Mouse (Mus musculus) heart, adult 2 months (tissue): ENCODE results near the gene Hoxc9. TPM values are rescaled to one million over a fixed set of nuclear protein-coding genes. Genes with fewer than 3 reads are reported as not detected.

Experiments
- DNase-seq, 2 experiments: peaks; one replicate each; pipeline ENCODE4 v3.0.0; 2021
- H3K27ac ChIP-seq: fragments of 200-600 bp; 2 replicates; pipeline ENCODE4 v1.8.1; 2022
- H3K27me3 ChIP-seq: fragments of 200-500 bp; 2 replicates; pipeline ENCODE4 v1.6.1; 2012; ENCODE audit warnings: mild to moderate bottlenecking, low read length, inconsistent platforms, mixed read lengths; ENCODE audit not compliant: control insufficient read depth, insufficient read depth
- H3K36me3 ChIP-seq: fragments of 200-500 bp; 2 replicates; pipeline ENCODE4 v1.6.1; 2012; ENCODE audit warnings: low read length, inconsistent platforms; ENCODE audit not compliant: control insufficient read depth, insufficient read depth
- H3K4me1 ChIP-seq: fragments of 200-500 bp; 2 replicates; pipeline ENCODE4 v1.6.1; 2011; ENCODE audit warnings: low read length; ENCODE audit not compliant: control insufficient read depth, insufficient read depth
- H3K4me3 ChIP-seq: fragments of 200-600 bp; 2 replicates; pipeline ENCODE4 v1.8.1; 2022
- H3K79me2 ChIP-seq: fragments of 200-500 bp; replicated peaks from 2 replicates; pipeline ENCODE4 v1.6.1; 2012; ENCODE audit warnings: mild to moderate bottlenecking, inconsistent platforms, low read length, moderate library complexity, mixed read lengths; ENCODE audit not compliant: control insufficient read depth, insufficient read depth
- H3K9ac ChIP-seq: fragments of 200-500 bp; 2 replicates; pipeline ENCODE4 v1.6.1; 2012; ENCODE audit warnings: low read depth, mild to moderate bottlenecking, control low read depth, inconsistent platforms, low read length, mixed read lengths
- CTCF ChIP-seq: fragments of 200-600 bp; IDR thresholded peaks from 2 replicates; pipeline ENCODE4 v1.8.1; 2022; ENCODE audit warnings: antibody characterized with exemption, mild to moderate bottlenecking, moderate library complexity
- EP300 ChIP-seq: fragments of 200-500 bp; IDR thresholded peaks from 2 replicates; pipeline ENCODE4 v1.6.1; 2011; ENCODE audit warnings: low read depth, low read length, control low read depth; ENCODE audit not compliant: insufficient read depth
- POLR2A ChIP-seq: fragments of 200-500 bp; IDR thresholded peaks from 2 replicates; pipeline ENCODE4 v1.6.1; 2011; ENCODE audit warnings: mild to moderate bottlenecking, low read depth, low read length, control low read depth; ENCODE audit not compliant: insufficient read depth
- whole genome bisulfite sequencing: fragments of 180-500 bp; shearing (Covaris S2); methylation state at CpG from one replicate; pipeline ENCODE4 v1.1.7; 2018; 5-methylcytosine and 5-hydroxymethylcytosine counted together
- intact Hi-C: fragments of 180-260 bp; cut with DNase I; formaldehyde crosslinking; loops from one replicate; pipeline ENCODE4 v1.15.1; 2025
- polyA plus RNA-seq: library from polyadenylated mRNA; depleted of rRNA; stranded (reverse); fragments of >200 nt; gene quantifications from 2 replicates; pipeline ENCODE4 v1.2.3, GENCODE M21; 2012
- total RNA-seq, 2 experiments: library from RNA; stranded (reverse); gene quantifications; 2 replicates each; pipeline ENCODE4 v1.2.3; 2021

Hoxc9 gene
- total and polyA plus RNA-seq, 3 experiments: not detected

DNA sequence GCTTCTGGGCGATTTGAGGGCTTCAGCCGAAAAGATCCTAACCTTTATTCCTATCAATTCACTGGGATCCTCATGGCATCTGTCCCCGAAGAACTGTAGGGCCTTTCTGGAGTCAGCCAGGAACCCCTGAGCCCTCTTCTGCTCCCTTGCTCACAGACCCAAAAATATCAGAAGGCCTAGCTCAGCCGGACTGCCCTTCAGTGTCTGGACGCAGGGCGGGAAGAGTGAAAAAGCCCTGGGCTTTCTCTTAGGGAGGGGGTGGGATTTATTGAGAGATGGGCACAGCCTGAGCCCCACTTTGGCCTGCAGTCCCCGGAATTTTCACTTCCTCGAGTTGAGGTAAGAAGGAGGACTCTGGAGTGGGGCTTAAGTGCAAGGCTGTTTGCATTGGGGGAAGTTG is 13.0 kb upstream of the Hoxc9 start:
- no peak overlapping the region for H3K4me3 ChIP-seq
- H3K27me3 ChIP-seq: peaks cover 40% of the 10 kb centered on the region
- TF ChIP-seq CTCF (no peak), POLR2A (no peak), EP300 (no peak)
- H3K79me2 ChIP-seq: no peaks in the 10 kb centered on the region
- H3K36me3 ChIP-seq: no peaks in the 10 kb centered on the region
- DNase-seq: no peak
- H3K4me1 ChIP-seq: no peaks in the 10 kb centered on the region
- H3K9ac ChIP-seq: no peak overlapping the region
- H3K27ac ChIP-seq: no peak overlapping the region
- 7% methylated on average over 8 of the region's 8 CpGs for WGBS
- intact Hi-C loops: no loop called here

DNA sequence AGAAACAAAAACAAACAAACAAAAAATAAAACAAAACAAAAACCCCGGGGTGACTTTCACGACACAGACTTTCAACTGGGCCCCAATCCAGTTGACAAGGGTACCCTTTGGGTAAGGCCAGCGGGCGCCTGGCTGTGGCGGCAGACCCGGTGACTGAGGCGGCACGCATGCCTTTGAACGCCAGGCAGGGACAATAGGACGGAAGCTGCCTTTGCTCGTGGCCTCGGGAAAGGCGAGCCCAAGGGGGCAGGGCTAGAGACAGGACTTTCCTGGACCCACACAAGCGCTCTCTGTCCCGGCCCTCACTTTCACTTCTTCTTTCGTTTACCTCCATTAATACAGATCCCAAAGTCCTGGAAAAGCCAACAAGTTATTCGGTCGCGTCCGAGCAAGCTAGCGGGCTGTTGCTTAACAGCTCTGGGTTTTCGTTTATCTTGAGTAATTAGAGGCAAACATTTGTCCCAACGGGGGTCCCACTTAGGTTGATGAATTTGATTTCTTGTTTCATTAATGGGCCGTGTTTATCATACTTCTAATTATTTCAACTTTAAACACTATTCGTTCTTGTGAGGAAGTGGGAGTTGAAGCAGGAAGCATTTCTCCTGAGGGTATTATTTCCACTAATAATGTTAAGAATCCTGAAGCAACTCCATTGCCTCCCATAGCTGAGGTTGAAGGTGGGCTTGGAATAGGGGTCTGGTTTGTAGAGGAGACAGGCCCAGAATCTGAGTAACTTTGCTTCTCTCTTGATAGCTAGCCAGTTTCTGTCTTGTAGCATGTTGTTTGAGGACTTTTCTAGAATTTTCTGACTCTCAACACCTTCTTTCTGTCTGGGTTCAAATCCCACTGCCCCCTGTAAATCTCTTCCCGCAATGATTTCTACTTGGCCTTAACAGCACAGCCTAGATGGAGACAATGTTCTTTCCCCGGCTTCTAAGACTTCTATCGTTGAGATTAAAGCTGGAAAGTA is 12.3 kb upstream of the Hoxc9 start:
- Histone ChIP-seq H3K27ac (no peak overlapping the region), H3K27me3 (peaks cover 42% of the 10 kb centered on the region), H3K4me3 (no peak overlapping the region), H3K4me1 (no peaks in the 10 kb centered on the region), H3K9ac (no peak overlapping the region), H3K79me2 (no peaks in the 10 kb centered on the region), H3K36me3 (no peaks in the 10 kb centered on the region)
- intact Hi-C loops: no loop called here
- 2% methylated on average over 28 of the region's 28 CpGs for WGBS
- no peak for DNase-seq
- TF ChIP-seq CTCF: no peak
- TF ChIP-seq EP300: no peak
- no peak for TF ChIP-seq POLR2A

DNA sequence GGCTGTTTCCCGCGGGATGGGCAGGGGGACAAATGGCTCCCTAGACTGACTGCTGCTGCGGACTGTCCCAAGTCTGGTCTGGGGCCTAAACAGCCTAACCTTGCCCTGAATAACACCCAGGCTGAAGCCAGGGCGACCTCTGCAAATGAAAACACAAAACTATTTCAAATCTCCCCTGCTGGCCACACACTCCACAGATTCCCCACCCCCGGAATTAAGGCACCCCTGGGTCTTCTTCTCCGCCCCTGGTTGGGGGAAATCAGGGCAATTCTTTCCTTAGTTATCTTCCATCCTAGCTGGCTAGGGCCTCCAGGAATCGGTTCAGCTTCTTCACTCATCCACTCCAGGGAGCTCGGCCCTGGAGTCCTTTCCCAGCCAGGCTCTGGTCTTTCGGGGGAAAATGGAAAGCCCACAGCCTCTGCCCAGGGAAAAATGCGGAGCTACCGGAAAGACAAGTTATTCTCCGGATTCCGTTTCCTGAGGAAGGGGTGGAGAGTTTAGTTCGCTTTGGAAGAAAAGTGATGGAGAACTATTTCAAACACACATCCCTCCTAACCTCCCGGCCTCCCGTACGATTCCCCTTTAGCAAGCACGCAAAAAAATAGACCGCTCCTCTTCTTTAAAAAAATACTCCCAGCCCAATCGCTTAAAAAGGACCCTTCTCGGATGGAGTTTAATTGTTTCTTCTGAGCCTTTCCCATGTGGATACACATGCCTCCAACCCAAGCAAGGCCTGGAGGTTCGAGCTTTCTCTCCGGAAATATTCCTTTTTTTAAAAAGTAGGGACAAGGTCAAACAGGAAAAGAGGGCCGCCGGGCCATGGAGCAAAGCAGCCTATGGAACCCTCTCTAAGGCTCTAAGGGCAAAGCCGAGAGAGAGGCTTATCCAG is 11.0 kb upstream of the Hoxc9 start:
- H3K4me3 ChIP-seq: no peak overlapping the region
- intact Hi-C loops: no loop called here
- 8% methylated on average over 26 of the region's 26 CpGs for WGBS
- no peak overlapping the region for H3K27ac ChIP-seq
- DNase-seq: no peak
- no peaks in the 10 kb centered on the region for H3K79me2 ChIP-seq
- H3K9ac ChIP-seq: no peak overlapping the region
- H3K4me1 ChIP-seq: no peaks in the 10 kb centered on the region
- no peaks in the 10 kb centered on the region for H3K36me3 ChIP-seq
- TF ChIP-seq POLR2A (no peak), CTCF (no peak), EP300 (no peak)
- H3K27me3 ChIP-seq: peaks cover 40% of the 10 kb centered on the region

DNA sequence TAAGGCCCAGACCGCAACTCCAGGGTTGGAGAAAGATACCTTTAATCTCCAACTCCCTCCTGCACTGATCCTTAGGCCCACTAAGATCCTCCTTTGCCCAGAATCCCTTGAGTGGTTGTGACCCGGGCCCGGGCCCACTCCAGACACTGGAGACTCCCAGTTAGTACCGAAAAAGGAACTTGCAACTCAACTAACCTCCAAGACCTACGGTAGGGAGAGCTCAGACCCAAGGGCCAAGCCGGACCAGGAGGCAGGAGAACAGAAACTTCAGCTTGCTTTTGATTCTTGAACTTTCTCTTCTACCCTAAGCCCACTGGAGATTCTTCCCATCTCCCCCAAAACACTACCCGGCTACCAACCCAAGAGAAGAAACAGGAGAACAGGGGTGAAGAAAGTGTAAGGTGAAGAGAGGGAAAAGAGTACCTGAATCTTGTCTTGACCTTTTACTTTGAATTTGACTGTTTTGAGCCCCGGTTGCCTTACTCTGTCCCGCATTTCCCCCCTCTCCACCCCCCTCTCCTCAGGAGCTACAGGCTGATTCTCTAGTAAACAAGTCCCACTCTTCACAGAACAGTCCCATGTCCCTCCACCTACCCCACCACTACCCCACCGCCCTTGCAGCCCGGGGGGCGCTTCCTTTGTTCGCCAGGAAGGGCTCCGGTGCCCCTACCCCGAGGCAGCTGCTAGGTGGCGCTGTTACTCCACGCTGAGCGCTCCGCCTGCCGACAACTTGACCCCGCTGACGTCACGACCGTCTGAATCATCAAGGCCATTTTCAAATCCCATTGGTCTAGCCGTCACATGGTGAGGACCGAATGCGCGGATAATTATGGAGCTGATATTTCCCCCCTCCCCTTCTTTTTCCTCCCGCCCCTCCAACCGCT is 10.1 kb upstream of the Hoxc9 start:
- WGBS: 7% methylated on average over 29 of the region's 30 CpGs
- peak in 1 of 2 experiments; percentile 40 for DNase-seq
- Histone ChIP-seq H3K4me1 (no peaks in the 10 kb centered on the region), H3K79me2 (no peaks in the 10 kb centered on the region), H3K9ac (no peak overlapping the region), H3K36me3 (no peaks in the 10 kb centered on the region), H3K27me3 (peaks cover 40% of the 10 kb centered on the region), H3K4me3 (no peak overlapping the region), H3K27ac (no peak overlapping the region)
- intact Hi-C loops: no loop called here
- TF ChIP-seq CTCF: peak; percentile 59
- no peak for TF ChIP-seq POLR2A

DNA sequence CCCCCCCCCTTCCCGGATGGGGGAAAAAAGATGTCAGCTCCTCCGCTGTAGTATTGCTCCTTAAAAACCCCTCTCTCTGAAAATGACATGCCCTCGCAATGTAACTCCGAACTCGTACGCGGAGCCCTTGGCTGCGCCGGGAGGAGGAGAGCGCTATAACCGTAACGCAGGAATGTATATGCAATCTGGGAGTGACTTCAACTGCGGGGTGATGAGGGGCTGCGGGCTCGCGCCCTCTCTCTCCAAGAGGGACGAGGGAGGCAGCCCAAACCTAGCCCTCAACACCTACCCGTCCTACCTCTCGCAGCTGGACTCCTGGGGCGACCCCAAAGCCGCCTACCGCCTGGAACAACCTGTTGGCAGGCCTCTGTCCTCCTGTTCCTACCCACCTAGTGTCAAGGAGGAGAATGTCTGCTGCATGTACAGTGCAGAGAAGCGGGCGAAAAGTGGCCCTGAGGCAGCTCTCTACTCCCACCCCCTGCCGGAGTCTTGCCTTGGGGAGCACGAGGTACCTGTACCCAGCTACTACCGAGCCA is 9.4 kb upstream of the Hoxc9 start, which contains the start of gene Hoxc10:
Gene Hoxc10, plus strand, starts transcription at position 21 of the 536 bp plus-strand sequence.
- DNase-seq: no peak
- H3K4me3 ChIP-seq: no peak within 1 kb of the TSS
- intact Hi-C loops: no loop called here

More for the DNA sequence above, 9.4 kb upstream of the Hoxc9 start, which contains the start of gene Hoxc10:
- Histone ChIP-seq H3K36me3 (no peaks in the 10 kb centered on the region), H3K79me2 (no peaks in the 10 kb centered on the region), H3K9ac (no peak within 1 kb of the TSS), H3K4me1 (no peaks in the 10 kb centered on the region), H3K27me3 (peaks cover 40% of the 10 kb centered on the region), H3K27ac (no peak within 1 kb of the TSS)
- TF ChIP-seq POLR2A: no peak
- 5% methylated on average over 27 of the region's 27 CpGs for WGBS
